Mouse (Mus musculus) lung, adult 2 months (tissue): ENCODE results near the gene Asic2.

Experiments
- CTCF ChIP-seq: fragments of 200-500 bp; IDR thresholded peaks from 2 replicates; pipeline ENCODE4 v1.5.1; 2011; ENCODE audit warnings: mild to moderate bottlenecking, low read length, control low read depth; ENCODE audit not compliant: insufficient read depth
- POLR2A ChIP-seq: fragments of 200-500 bp; IDR thresholded peaks from 2 replicates; pipeline ENCODE4 v1.6.1; 2011; ENCODE audit warnings: low read depth, mild to moderate bottlenecking, control low read depth, low read length, borderline replicate concordance; ENCODE audit errors: extremely low read depth

DNA sequence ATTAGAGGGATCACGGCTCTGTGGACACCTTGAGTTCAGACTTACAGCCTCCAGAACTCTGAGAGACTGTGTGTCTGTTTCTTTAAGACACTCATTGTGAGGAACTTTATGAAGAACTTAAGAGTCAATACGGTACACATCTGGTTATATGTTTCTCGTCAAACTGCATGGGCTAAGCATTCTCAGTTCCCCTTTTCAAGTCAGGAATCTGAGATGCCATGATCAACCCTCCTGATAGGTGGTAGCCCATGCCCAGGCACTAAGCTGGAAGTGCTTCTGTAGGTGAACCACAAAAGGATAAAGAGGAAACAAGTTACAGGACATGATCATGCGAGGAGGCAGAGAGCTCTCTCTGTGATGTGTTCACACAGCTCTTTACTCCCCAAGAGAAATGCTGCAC is 55.2 kb downstream of the Asic2 start:
- TF ChIP-seq CTCF (no peak), POLR2A (no peak)
